Comparison of ENCODE assay signal across 8 mouse cellular contexts in genomic region chr12:36317036-36317819, GRCm38 (mm10). TPM values are rescaled to one million over a fixed set of nuclear protein-coding genes. Genes with fewer than 3 reads are reported as not detected.
DNase-seq lines count a peak whose midpoint lies in the region; ATAC-seq lines count a peak whose summit lies in the region.

No protein-coding gene starts in this region.

- H3K27ac ChIP-seq in intestine, embryonic 15.5 days, result no peak overlapping the region
- H3K27ac ChIP-seq in liver, embryonic 15.5 days (replicated peaks), result no peak overlapping the region
- no peak overlapping the region for H3K27ac ChIP-seq in neural tube, embryonic 12.5 days

- no peaks in the 10 kb centered on the region for H3K36me3 ChIP-seq in intestine, embryonic 15.5 days
- H3K36me3 ChIP-seq in liver, embryonic 15.5 days (replicated peaks), result no peaks in the 10 kb centered on the region
- no peaks in the 10 kb centered on the region for H3K36me3 ChIP-seq in neural tube, embryonic 12.5 days

- no peaks in the 10 kb centered on the region for H3K9me3 ChIP-seq in intestine, embryonic 15.5 days
- H3K9me3 ChIP-seq in liver, embryonic 15.5 days (replicated peaks), result no peaks in the 10 kb centered on the region
- no peaks in the 10 kb centered on the region for H3K9me3 ChIP-seq in neural tube, embryonic 12.5 days

- intact Hi-C loops in left cerebral cortex, postnatal 36 days (cut with DNase I), result no loop called here

- peak overlapping the region; percentile 50 for H3K9ac ChIP-seq in intestine, embryonic 15.5 days
- H3K9ac ChIP-seq in liver, embryonic 15.5 days, result no peak overlapping the region
- peak overlapping the region; percentile 39 for H3K9ac ChIP-seq in neural tube, embryonic 12.5 days

- no peaks in the 10 kb centered on the region for H3K27me3 ChIP-seq in intestine, embryonic 15.5 days (replicated peaks)
- peaks cover 28% of the 10 kb centered on the region for H3K27me3 ChIP-seq in liver, embryonic 15.5 days
- H3K27me3 ChIP-seq in neural tube, embryonic 12.5 days (replicated peaks), result no peaks in the 10 kb centered on the region

- 3% methylated on average over 30 of the region's 30 CpGs for WGBS in intestine, embryonic 15.5 days
- 6% methylated on average over 30 of the region's 30 CpGs for WGBS in liver, embryonic 15.5 days (ENCODE audit: insufficient replicate concordance)
- WGBS in neural tube, embryonic 12.5 days, result 3% methylated on average over 30 of the region's 30 CpGs

- H3K4me1 ChIP-seq in intestine, embryonic 15.5 days (replicated peaks), result peaks cover 2% of the 10 kb centered on the region; the same call in 1 of the 2 replicates
- H3K4me1 ChIP-seq in liver, embryonic 15.5 days (replicated peaks), result no peaks in the 10 kb centered on the region
- H3K4me1 ChIP-seq in neural tube, embryonic 12.5 days, result no peaks in the 10 kb centered on the region

- DNase-seq in left cerebral cortex, postnatal 36 days (ENCODE audit: low spot score in 2 of 2), result peak; percentile 30 to 31
- no peak for DNase-seq in left cerebral cortex, adult 8-10 months (ENCODE audit: low spot score in 2 of 2)
- peak; percentile 61 for DNase-seq in cerebellum, postnatal 25 days
- DNase-seq in gastrocnemius, postnatal 25 days, result peak; percentile 8
- DNase-seq in testis, postnatal 14 days (ENCODE audit: low spot score), result peak; percentile 7

- ATAC-seq in intestine, embryonic 15.5 days, result peak; percentile 96
- no peak for ATAC-seq in liver, embryonic 15.5 days (ENCODE audit: insufficient read depth)
- peak; percentile 84 for ATAC-seq in neural tube, embryonic 12.5 days (ENCODE audit: low FRiP score, low read depth)

- peak overlapping the region; percentile 90 for H3K4me2 ChIP-seq in intestine, embryonic 15.5 days (replicated peaks)
- peak overlapping the region; percentile 61 for H3K4me2 ChIP-seq in liver, embryonic 15.5 days
- H3K4me2 ChIP-seq in neural tube, embryonic 12.5 days (replicated peaks), result peak overlapping the region; percentile 71

- H3K4me3 ChIP-seq in intestine, embryonic 15.5 days (replicated peaks), result peak overlapping the region; percentile 45
- peak overlapping the region; percentile 34 for H3K4me3 ChIP-seq in liver, embryonic 15.5 days (replicated peaks)
- peak overlapping the region; percentile 36 for H3K4me3 ChIP-seq in neural tube, embryonic 12.5 days

RNA-seq across cellular contexts. Expression of gene Sostdc1, which starts 3.3 kb away (rescaled TPM):
- 1 to 10 TPM; 1.3 TPM for total RNA-seq in left cerebral cortex, postnatal 36 days (2021)
- 1 to 10 TPM in 3 of 4 experiments, under 1 TPM in 1; 0.61 to 8.8 (median 2.5) TPM for total RNA-seq in left cerebral cortex, adult 8-10 months (2022)
- under 1 TPM; 0.26 to 0.43 TPM for total RNA-seq in gastrocnemius, postnatal 25 days (2021)
- 4.6 and 5.6 TPM in 2 replicates for polyA plus RNA-seq in intestine, embryonic 15.5 days (2015; fragmentation: Nextera tagmentation; extraction: Ambion mirVana)
- 0.13 and 0.23 TPM in 2 replicates for polyA plus RNA-seq in liver, embryonic 15.5 days (2015; fragmentation: Nextera tagmentation; extraction: Ambion mirVana)
- 3.2 and 4.3 TPM in 2 replicates for polyA plus RNA-seq in neural tube, embryonic 12.5 days (2016; fragmentation: Nextera tagmentation; extraction: Ambion mirVana)

Comparison
In these comparisons a context has a peak if more than half of its experiments do, and no peak if none do; other contexts are left out.
1. DNase-seq: peak in left cerebral cortex, postnatal 36 days (2 of 2), cerebellum, postnatal 25 days (2 of 2), gastrocnemius, postnatal 25 days (single experiment) and testis, postnatal 14 days (single experiment); none in left cerebral cortex, adult 8-10 months (0 of 2).
2. Peak in every context shown above with its lines, with median percentiles within 50 percentile points of each other: H3K4me2 ChIP-seq and H3K4me3 ChIP-seq.